Mouse (Mus musculus) left cerebral cortex, adult 9 months (tissue): Measurements from ENCODE around the gene 2310030G06Rik.

Experiments used
- DNase-seq, 2 experiments: peaks; one replicate each; pipeline ENCODE4 v3.0.0; 2022; ENCODE audit warnings: low spot score in 2 of 2

2310030G06Rik gene

GRCm38 (mm10) chr9:50700921-50701691 is 45.2 kb downstream of the 2310030G06Rik start:
- DNase-seq: peak in 1 of 2 experiments; percentile 40

GRCm38 (mm10) chr9:50698418-50699409 is 47.6 kb downstream of the 2310030G06Rik start:
- DNase-seq: peak in 1 of 2 experiments; percentile 58

- DNase-seq: peak; percentile 72 to 87
Measured at GRCm38 (mm10) chr9:50697706-50698041, 48.7 kb downstream of the 2310030G06Rik start.

GRCm38 (mm10) chr9:50696851-50697705 is 49.3 kb downstream of the 2310030G06Rik start:
- no peak for DNase-seq

- DNase-seq: no peak
Measured at GRCm38 (mm10) chr9:50695153-50695552, 51.2 kb downstream of the 2310030G06Rik start.

- DNase-seq: peak in 1 of 2 experiments; percentile 39
Measured at GRCm38 (mm10) chr9:50693631-50694030, 52.7 kb downstream of the 2310030G06Rik start.

GRCm38 (mm10) chr9:50692626-50693580 is 53.4 kb downstream of the 2310030G06Rik start:
- no peak for DNase-seq
